14 mouse cellular contexts compared by ENCODE assay signal in the genomic region with DNA sequence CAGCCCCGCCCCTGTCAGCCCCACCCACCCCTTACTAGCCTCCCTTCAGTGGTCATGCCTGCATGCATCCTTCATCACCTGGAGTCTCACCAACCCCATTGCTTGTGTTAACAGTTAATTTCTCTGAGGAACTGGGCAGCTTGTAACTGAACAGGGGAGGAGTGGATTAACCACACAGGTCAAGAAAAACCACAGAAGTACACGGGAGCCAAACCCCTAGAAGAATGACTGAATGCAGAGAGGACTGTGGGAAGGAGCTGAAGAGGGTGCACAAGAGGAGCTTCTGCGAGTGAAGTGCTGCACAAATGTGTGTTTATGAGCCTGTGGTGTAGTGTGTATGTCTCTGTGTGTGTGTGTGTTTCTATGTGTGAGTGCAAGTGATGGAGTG. TPM values are rescaled to one million over a fixed set of nuclear protein-coding genes. Genes with fewer than 3 reads are reported as not detected.
DNase-seq lines count a peak whose midpoint lies in the region; ATAC-seq and TF ChIP-seq lines count a peak whose summit lies in the region.
"Had no signal": no experiment of that assay in that cellular context is flagged by ENCODE, and none has a peak within 500 bp of the region (broad histone marks: within the 10 kb centered on the region; RNA-seq: fewer than 3 reads in every experiment).

No protein-coding gene starts in this region.

- no peak overlapping the region for H3K4me3 ChIP-seq in midbrain, embryonic 10.5 days
- no peak overlapping the region for H3K4me3 ChIP-seq in midbrain, postnatal 0 days (ENCODE audit: low read depth, low read length)
- H3K4me3 ChIP-seq in hindbrain, embryonic 11.5 days (ENCODE audit: low read depth, low read length), result no peak overlapping the region
- no peak overlapping the region for H3K4me3 ChIP-seq in neural tube, embryonic 11.5 days (ENCODE audit: low read depth, low read length)
- H3K4me3 ChIP-seq: myocyte had no signal

- POLR2A ChIA-PET in Patski (lab: Charles Lee), result interaction anchor here (0.8 to 1.4 kb wide), 4 partner anchors 11 to 47 kb away, joined by 3 to 8 read pairs (median 4); no protein-coding TSS in a partner anchor

- peak; percentile 27 for DNase-seq in midbrain, embryonic 10.5 days (ENCODE audit: low spot score)
- DNase-seq in midbrain, postnatal 0 days (ENCODE audit: low spot score), result no peak
- DNase-seq in Patski (ENCODE audit: low read depth, low spot score), result no peak
- no peak for DNase-seq in hindbrain, embryonic 11.5 days (ENCODE audit: low spot score)
- no peak for DNase-seq in neural tube, embryonic 11.5 days (ENCODE audit: low spot score)
- no peak for DNase-seq in urinary bladder, adult 18-20 months (ENCODE audit: low spot score in 2 of 2)
- DNase-seq in adrenal gland, adult 8-10 months, result no peak
- DNase-seq: adrenal gland, adult 2 months; cerebellum, postnatal 25 days; heart, adult 11 months; heart, postnatal 4 days; lung, postnatal 10 days; right cerebral cortex, adult 18-20 months had no signal

- peaks cover 82% of the 10 kb centered on the region for H3K4me1 ChIP-seq in midbrain, embryonic 10.5 days
- no peaks in the 10 kb centered on the region; the same call in 1 of the 2 replicates for H3K4me1 ChIP-seq in midbrain, postnatal 0 days (ENCODE audit: insufficient read depth, low read length)
- peaks cover 21% of the 10 kb centered on the region for H3K4me1 ChIP-seq in hindbrain, embryonic 11.5 days (replicated peaks; ENCODE audit: control insufficient read depth, insufficient read depth, low read length)
- peaks cover 55% of the 10 kb centered on the region for H3K4me1 ChIP-seq in neural tube, embryonic 11.5 days (ENCODE audit: control insufficient read depth, insufficient read depth, low read length)

- WGBS in midbrain, embryonic 10.5 days, result 20% methylated on average over 3 of the region's 3 CpGs
- WGBS in midbrain, postnatal 0 days, result 23% methylated on average over 3 of the region's 3 CpGs
- 17% methylated on average over 3 of the region's 3 CpGs for WGBS in hindbrain, embryonic 11.5 days
- 22% methylated on average over 3 of the region's 3 CpGs for WGBS in neural tube, embryonic 11.5 days

- no peak for ATAC-seq in midbrain, postnatal 0 days (ENCODE audit: low FRiP score)
- ATAC-seq in Patski, result peak; percentile 41
- peak; percentile 45; the same call in 1 of the 2 replicates for ATAC-seq in hindbrain, embryonic 11.5 days (ENCODE audit: low FRiP score)
- no peak for ATAC-seq in neural tube, embryonic 11.5 days (ENCODE audit: insufficient read depth, low FRiP score, low TSS enrichment)

- H3K27ac ChIP-seq in midbrain, embryonic 10.5 days (replicated peaks), result peak overlapping the region; percentile 78
- H3K27ac ChIP-seq in midbrain, postnatal 0 days (ENCODE audit: low read depth, low read length), result no peak overlapping the region
- no peak overlapping the region for H3K27ac ChIP-seq in hindbrain, embryonic 11.5 days (ENCODE audit: low read depth, low read length)
- H3K27ac ChIP-seq in neural tube, embryonic 11.5 days (ENCODE audit: low read depth, low read length), result peak overlapping the region; percentile 34; the same call in 1 of the 2 replicates

- no peaks in the 10 kb centered on the region for H3K9me3 ChIP-seq in midbrain, embryonic 10.5 days (replicated peaks)
- no peaks in the 10 kb centered on the region for H3K9me3 ChIP-seq in midbrain, postnatal 0 days (ENCODE audit: low read length)
- H3K9me3 ChIP-seq in hindbrain, embryonic 11.5 days (ENCODE audit: control insufficient read depth, low read length), result no peaks in the 10 kb centered on the region
- H3K9me3 ChIP-seq in neural tube, embryonic 11.5 days (ENCODE audit: control insufficient read depth, low read length), result no peaks in the 10 kb centered on the region

- TF ChIP-seq CTCF in midbrain, postnatal 0 days (IDR thresholded peaks at IDR 0.05), result no peak
- no peak for TF ChIP-seq CTCF in Patski (IDR thresholded peaks at IDR 0.05)

- in situ Hi-C loops in Patski (cut with MboI; ENCODE audit: low pct_unique_long_range_greater_than_20kb), result no loop called here

- H3K27me3 ChIP-seq in midbrain, embryonic 10.5 days (ENCODE audit: low read depth, poor library complexity, severe bottlenecking), result no peaks in the 10 kb centered on the region
- no peaks in the 10 kb centered on the region for H3K27me3 ChIP-seq in midbrain, postnatal 0 days (ENCODE audit: insufficient read depth, low read length)
- no peaks in the 10 kb centered on the region for H3K27me3 ChIP-seq in Patski
- no peaks in the 10 kb centered on the region for H3K27me3 ChIP-seq in hindbrain, embryonic 11.5 days (ENCODE audit: control insufficient read depth, insufficient read depth, low read length)
- H3K27me3 ChIP-seq in neural tube, embryonic 11.5 days (ENCODE audit: control insufficient read depth, insufficient read depth, low read length), result no peaks in the 10 kb centered on the region

- H3K9ac ChIP-seq in midbrain, postnatal 0 days (replicated peaks; ENCODE audit: low read length, poor library complexity, severe bottlenecking), result no peak overlapping the region
- no peak overlapping the region for H3K9ac ChIP-seq in hindbrain, embryonic 11.5 days (ENCODE audit: low read depth, low read length)
- H3K9ac ChIP-seq in neural tube, embryonic 11.5 days (ENCODE audit: low read length), result no peak overlapping the region

- CTCF ChIA-PET in Patski (lab: Charles Lee), result interaction anchor here (0.8 to 2.3 kb wide), 5 partner anchors 9 to 47 kb away, joined by 3 to 9 read pairs (median 3); partner anchors contain the start of gene Nxn

- H3K36me3 ChIP-seq in midbrain, embryonic 10.5 days, result peaks cover 12% of the 10 kb centered on the region
- no peaks in the 10 kb centered on the region for H3K36me3 ChIP-seq in midbrain, postnatal 0 days (ENCODE audit: insufficient read depth, low read length)
- H3K36me3 ChIP-seq in hindbrain, embryonic 11.5 days (ENCODE audit: control insufficient read depth, insufficient read depth, low read length), result no peaks in the 10 kb centered on the region
- no peaks in the 10 kb centered on the region for H3K36me3 ChIP-seq in neural tube, embryonic 11.5 days (ENCODE audit: control insufficient read depth, insufficient read depth, low read length)

- H3K4me2 ChIP-seq in midbrain, postnatal 0 days (ENCODE audit: low read depth, low read length, poor library complexity, severe bottlenecking), result no peak overlapping the region
- no peak overlapping the region for H3K4me2 ChIP-seq in hindbrain, embryonic 11.5 days (replicated peaks; ENCODE audit: low read depth, low read length)
- H3K4me2 ChIP-seq in neural tube, embryonic 11.5 days (ENCODE audit: low read depth), result no peak overlapping the region

RNA-seq across cellular contexts. Expression of gene Nxn, which starts 47.3 kb away (rescaled TPM):
- polyA plus RNA-seq in midbrain, embryonic 10.5 days (2016; fragmentation: Nextera tagmentation; extraction: Ambion mirVana), result 59.3 and 59.5 TPM in 2 replicates
- total RNA-seq in midbrain, postnatal 0 days (2014; rRNA removed), result 25.2 and 32.2 TPM in 2 replicates
- 13.7 and 15.2 TPM in 2 replicates for polyA plus RNA-seq in midbrain, postnatal 0 days (2015; fragmentation: Nextera tagmentation; extraction: Ambion mirVana)
- polyA plus RNA-seq in Patski (2021), result 107 TPM
- polyA plus RNA-seq in hindbrain, embryonic 11.5 days (2014; fragmentation: Nextera tagmentation; extraction: Ambion mirVana), result 40.0 and 45.2 TPM in 2 replicates
- 55.3 and 57.7 TPM in 2 replicates for polyA plus RNA-seq in neural tube, embryonic 11.5 days (2014; fragmentation: Nextera tagmentation; extraction: Ambion mirVana)
- 10 to 100 TPM; 33.5 to 43.6 (median 40.8) TPM for total RNA-seq in adrenal gland, adult 8-10 months (2022)

RNA-seq across cellular contexts. Expression of gene Timm22, which starts 55.1 kb away (rescaled TPM):
- polyA plus RNA-seq in midbrain, embryonic 10.5 days (2016; fragmentation: Nextera tagmentation; extraction: Ambion mirVana), result 127 and 128 TPM in 2 replicates
- 26.6 and 38.0 TPM in 2 replicates for total RNA-seq in midbrain, postnatal 0 days (2014; rRNA removed)
- polyA plus RNA-seq in midbrain, postnatal 0 days (2015; fragmentation: Nextera tagmentation; extraction: Ambion mirVana), result 103 and 104 TPM in 2 replicates
- 58.6 TPM for polyA plus RNA-seq in Patski (2021)
- polyA plus RNA-seq in hindbrain, embryonic 11.5 days (2014; fragmentation: Nextera tagmentation; extraction: Ambion mirVana), result 113 and 116 TPM in 2 replicates
- 124 and 136 TPM in 2 replicates for polyA plus RNA-seq in neural tube, embryonic 11.5 days (2014; fragmentation: Nextera tagmentation; extraction: Ambion mirVana)
- 10 to 100 TPM; 47.6 to 64.2 (median 56.4) TPM for total RNA-seq in adrenal gland, adult 8-10 months (2022)

Comparison
In these comparisons a context has a peak if more than half of its experiments do, and no peak if none do; other contexts are left out.
1. H3K27ac ChIP-seq: peak in midbrain, embryonic 10.5 days (single experiment) and neural tube, embryonic 11.5 days (single experiment); none in midbrain, postnatal 0 days (single experiment) and hindbrain, embryonic 11.5 days (single experiment).
2. ATAC-seq: peak in Patski (single experiment) and hindbrain, embryonic 11.5 days (single experiment); none in midbrain, postnatal 0 days (single experiment) and neural tube, embryonic 11.5 days (single experiment).